Mouse (Mus musculus) heart, postnatal 0 days (tissue): Measurements from ENCODE around the gene Mapk9. TPM values are rescaled to one million over a fixed set of nuclear protein-coding genes. Genes with fewer than 3 reads are reported as not detected.

ENCODE experiments used
- ATAC-seq: fragments of 200-750 bp; cut with Nextera tagmentation; 2 replicates; pipeline ENCODE4 v1.8.0; 2017; ENCODE audit warnings: low read depth, moderate number of reproducible peaks, moderate library complexity; ENCODE audit not compliant: insufficient read depth
- DNase-seq: peaks from one replicate; pipeline ENCODE4 v3.0.0-alpha.2; 2016; ENCODE audit warnings: low spot score
- H3K27ac ChIP-seq: fragments of 300-500 bp; sonication (generic); 2 replicates; pipeline ENCODE4 v1.5.1; 2014; ENCODE audit warnings: low read depth, mild to moderate bottlenecking
- H3K27me3 ChIP-seq: fragments of 300-500 bp; sonication (generic); 2 replicates; pipeline ENCODE4 v1.6.1; 2014; ENCODE audit warnings: low read length, mixed read lengths; ENCODE audit not compliant: control insufficient read depth, insufficient read depth
- H3K36me3 ChIP-seq: fragments of 300-500 bp; sonication (generic); replicated peaks from 2 replicates; pipeline ENCODE4 v1.6.1; 2014; ENCODE audit warnings: low read length, mixed read lengths; ENCODE audit not compliant: control insufficient read depth, insufficient read depth
- H3K4me1 ChIP-seq: fragments of 300-500 bp; sonication (generic); 2 replicates; pipeline ENCODE4 v1.6.1; 2014; ENCODE audit warnings: antibody characterized with exemption; ENCODE audit not compliant: control insufficient read depth, insufficient read depth
- H3K4me2 ChIP-seq: fragments of 300-500 bp; sonication (generic); 2 replicates; pipeline ENCODE4 v1.6.1; 2014; ENCODE audit warnings: low read depth, mild to moderate bottlenecking, low read length, moderate library complexity
- H3K4me3 ChIP-seq: fragments of 300-500 bp; sonication (generic); 2 replicates; pipeline ENCODE4 v1.5.1; 2014; ENCODE audit warnings: low read depth, low read length
- H3K9ac ChIP-seq: fragments of 300-500 bp; sonication (generic); replicated peaks from 2 replicates; pipeline ENCODE4 v1.6.1; 2014; ENCODE audit warnings: low read depth, low read length, mixed read lengths
- H3K9me3 ChIP-seq: fragments of 300-500 bp; sonication (generic); replicated peaks from 2 replicates; pipeline ENCODE4 v1.6.1; 2016; ENCODE audit warnings: low read length; ENCODE audit not compliant: control insufficient read depth
- CTCF ChIP-seq: IDR thresholded peaks from 2 replicates; pipeline ENCODE4 v1.5.1; 2016; ENCODE audit warnings: antibody characterized with exemption, control low read depth, low read depth
- EP300 ChIP-seq: IDR thresholded peaks from 2 replicates; pipeline ENCODE4 v1.6.1; 2016; ENCODE audit warnings: antibody characterized with exemption, low read depth
- WGBS: fragments of 180-500 bp; shearing (Covaris S2); extraction: QIAGEN DNeasy Blood & Tissue Kit; methylation state at CpG from one replicate; pipeline ENCODE4 v1.1.7; 2014; 5-methylcytosine and 5-hydroxymethylcytosine counted together
- polyA plus RNA-seq: library from polyadenylated mRNA; unstranded; fragments of >200 nt; fragmentation: Nextera tagmentation; extraction: Ambion mirVana; gene quantifications from 2 replicates; pipeline ENCODE4 v1.2.1, GENCODE M21; 2015
- total RNA-seq: library from RNA; depleted of rRNA; stranded (reverse); fragments of >200 nt; gene quantifications from 2 replicates; pipeline ENCODE4 v1.2.3, GENCODE M21; 2014; ENCODE audit warnings: low replicate concordance

The Mapk9 gene
- total and polyA plus RNA-seq, 2 experiments from 2014 or later = 25.4 to 37.2 TPM

GRCm38 (mm10) chr11:49919304-49919703, 72.8 kb downstream of the Mapk9 start:
- Histone ChIP-seq H3K27ac (no peak overlapping the region), H3K4me3 (no peak overlapping the region), H3K9me3 (no peaks in the 10 kb centered on the region), H3K4me1 (no peaks in the 10 kb centered on the region), H3K9ac (no peak overlapping the region), H3K4me2 (no peak overlapping the region), H3K27me3 (no peaks in the 10 kb centered on the region), H3K36me3 (no peaks in the 10 kb centered on the region)
- 79% methylated on average over 6 of the region's 6 CpGs for WGBS
- no peak for DNase-seq
- TF ChIP-seq CTCF (no peak), EP300 (no peak)
- ATAC-seq = no peak

- no peaks in the 10 kb centered on the region for H3K36me3 ChIP-seq
- no peak overlapping the region for H3K4me2 ChIP-seq
- H3K4me1 ChIP-seq = no peaks in the 10 kb centered on the region
- DNase-seq (no peak), ATAC-seq (no peak)
- H3K9ac ChIP-seq = no peak overlapping the region
- H3K27ac ChIP-seq = no peak overlapping the region
- TF ChIP-seq CTCF (no peak), EP300 (no peak)
- no peaks in the 10 kb centered on the region for H3K9me3 ChIP-seq
- no peaks in the 10 kb centered on the region for H3K27me3 ChIP-seq
- H3K4me3 ChIP-seq = no peak overlapping the region
- WGBS = 87% methylated on average over 9 of the region's 9 CpGs
Observed at GRCm38 (mm10) chr11:49923539-49923938, 77.0 kb downstream of the Mapk9 start.

- no peak for ATAC-seq
- Histone ChIP-seq H3K9me3 (no peaks in the 10 kb centered on the region), H3K4me3 (no peak overlapping the region), H3K4me2 (no peak overlapping the region), H3K27me3 (no peaks in the 10 kb centered on the region), H3K36me3 (no peaks in the 10 kb centered on the region), H3K4me1 (no peaks in the 10 kb centered on the region), H3K27ac (no peak overlapping the region), H3K9ac (no peak overlapping the region)
- TF ChIP-seq CTCF (no peak), EP300 (no peak)
- 68% methylated on average over 7 of the region's 7 CpGs for WGBS
- no peak for DNase-seq
Observed at GRCm38 (mm10) chr11:49926183-49926582, 79.6 kb downstream of the Mapk9 start.

- no peaks in the 10 kb centered on the region for H3K27me3 ChIP-seq
- H3K36me3 ChIP-seq = no peaks in the 10 kb centered on the region
- no peaks in the 10 kb centered on the region for H3K9me3 ChIP-seq
- no peak overlapping the region for H3K4me3 ChIP-seq
- no peak for TF ChIP-seq EP300
- no peak for TF ChIP-seq CTCF
- 32% methylated on average over 4 of the region's 4 CpGs for WGBS
- H3K4me2 ChIP-seq = no peak overlapping the region
- H3K4me1 ChIP-seq = no peaks in the 10 kb centered on the region
- no peak overlapping the region for H3K27ac ChIP-seq
- H3K9ac ChIP-seq = no peak overlapping the region
- DNase-seq (no peak), ATAC-seq (no peak)
Observed at GRCm38 (mm10) chr11:49927169-49927568, 80.6 kb downstream of the Mapk9 start.

- Histone ChIP-seq H3K4me1 (no peaks in the 10 kb centered on the region), H3K4me2 (no peak overlapping the region), H3K27ac (no peak overlapping the region), H3K4me3 (no peak overlapping the region), H3K27me3 (no peaks in the 10 kb centered on the region), H3K36me3 (no peaks in the 10 kb centered on the region), H3K9ac (no peak overlapping the region), H3K9me3 (no peaks in the 10 kb centered on the region)
- WGBS = 46% methylated on average over 6 of the region's 6 CpGs
- no peak for ATAC-seq
- no peak for DNase-seq
- TF ChIP-seq EP300 (no peak), CTCF (no peak)
Observed at GRCm38 (mm10) chr11:49927670-49928069, 81.1 kb downstream of the Mapk9 start.

GRCm38 (mm10) chr11:49931037-49931625, 84.6 kb downstream of the Mapk9 start:
- no peak for TF ChIP-seq EP300
- TF ChIP-seq CTCF = no peak
- Histone ChIP-seq H3K4me3 (no peak overlapping the region), H3K27ac (no peak overlapping the region), H3K36me3 (no peaks in the 10 kb centered on the region), H3K4me2 (no peak overlapping the region), H3K9me3 (no peaks in the 10 kb centered on the region), H3K27me3 (no peaks in the 10 kb centered on the region), H3K4me1 (no peaks in the 10 kb centered on the region), H3K9ac (no peak overlapping the region)
- ATAC-seq = no peak
- 56% methylated on average over 5 of the region's 5 CpGs for WGBS
- DNase-seq = no peak
